ENCODE assay signal across 8 mouse cellular contexts in genomic region chr15:26620279-26620678, GRCm38 (mm10).
DNase-seq lines count a peak whose midpoint lies in the region; ATAC-seq lines count a peak whose summit lies in the region.
"Had no signal": no experiment of that assay in that cellular context is flagged by ENCODE, and none has a peak within 500 bp of the region (broad histone marks: within the 10 kb centered on the region; RNA-seq: fewer than 3 reads in every experiment).

No protein-coding gene starts in this region.

- no peaks in the 10 kb centered on the region for H3K36me3 ChIP-seq in embryonic facial prominence, embryonic 14.5 days (ENCODE audit: control insufficient read depth, insufficient read depth, low read length)
- no peaks in the 10 kb centered on the region for H3K36me3 ChIP-seq in hindbrain, embryonic 12.5 days
- H3K36me3 ChIP-seq in neural tube, embryonic 12.5 days, result no peaks in the 10 kb centered on the region
- H3K36me3 ChIP-seq: limb, embryonic 15.5 days had no signal

- intact Hi-C loops in left cerebral cortex, postnatal 25 days (cut with DNase I), result loop anchor here (2.0 to 5.0 kb wide), 2 partner anchors 567 to 615 kb away; no protein-coding TSS in a partner anchor

- no peak overlapping the region for H3K9ac ChIP-seq in embryonic facial prominence, embryonic 14.5 days (ENCODE audit: low read depth, low read length)
- no peak overlapping the region for H3K9ac ChIP-seq in hindbrain, embryonic 12.5 days
- H3K9ac ChIP-seq in neural tube, embryonic 12.5 days, result no peak overlapping the region
- H3K9ac ChIP-seq: limb, embryonic 15.5 days had no signal

- DNase-seq in MN1 (ENCODE audit: low spot score), result peak; percentile 85
- DNase-seq in adrenal gland, adult 8-10 months, result peak; percentile 56
- peak; percentile 86 for DNase-seq in embryonic facial prominence, embryonic 14.5 days (ENCODE audit: low spot score)
- peak; percentile 36 to 40 for DNase-seq in left cerebral cortex, postnatal 25 days (ENCODE audit: low spot score in 2 of 2)

- 0 out of 2 replicates have a peak, but pooled peaks cover 7% of the 10 kb centered on the region for H3K4me1 ChIP-seq in embryonic facial prominence, embryonic 14.5 days (ENCODE audit: control insufficient read depth, insufficient read depth, low read length)
- no peaks in the 10 kb centered on the region for H3K4me1 ChIP-seq in hindbrain, embryonic 12.5 days
- H3K4me1 ChIP-seq in neural tube, embryonic 12.5 days, result no peaks in the 10 kb centered on the region; the same call in 1 of the 2 replicates

- 16% methylated on average over 5 of the region's 5 CpGs for WGBS in embryonic facial prominence, embryonic 14.5 days
- 45% methylated on average over 5 of the region's 5 CpGs for WGBS in hindbrain, embryonic 12.5 days
- 55% methylated on average over 5 of the region's 5 CpGs for whole genome bisulfite sequencing in neural tube, embryonic 12.5 days

- no peak overlapping the region for H3K27ac ChIP-seq in embryonic facial prominence, embryonic 14.5 days (replicated peaks; ENCODE audit: low read depth, low read length)
- no peak overlapping the region for H3K27ac ChIP-seq in hindbrain, embryonic 12.5 days
- H3K27ac ChIP-seq in neural tube, embryonic 12.5 days, result no peak overlapping the region
- H3K27ac ChIP-seq: limb, embryonic 15.5 days had no signal

- H3K9me3 ChIP-seq in embryonic facial prominence, embryonic 14.5 days (ENCODE audit: control insufficient read depth, low read length), result no peaks in the 10 kb centered on the region
- H3K9me3 ChIP-seq in hindbrain, embryonic 12.5 days (replicated peaks), result no peaks in the 10 kb centered on the region
- no peaks in the 10 kb centered on the region for H3K9me3 ChIP-seq in neural tube, embryonic 12.5 days
- H3K9me3 ChIP-seq: limb, embryonic 15.5 days had no signal

- H3K4me2 ChIP-seq in embryonic facial prominence, embryonic 14.5 days (ENCODE audit: low read depth, low read length), result no peak overlapping the region
- H3K4me2 ChIP-seq in hindbrain, embryonic 12.5 days (replicated peaks), result no peak overlapping the region
- H3K4me2 ChIP-seq in neural tube, embryonic 12.5 days (replicated peaks), result no peak overlapping the region
- H3K4me2 ChIP-seq: limb, embryonic 15.5 days had no signal

- ATAC-seq in embryonic facial prominence, embryonic 14.5 days (ENCODE audit: low read depth), result peak; percentile 82
- ATAC-seq in hindbrain, embryonic 12.5 days (ENCODE audit: low FRiP score), result peak; percentile 75
- peak; percentile 67; the same call in 1 of the 2 replicates for ATAC-seq in neural tube, embryonic 12.5 days (ENCODE audit: low FRiP score, low read depth)
- ATAC-seq in granulocyte monocyte progenitor cell, adult 5-6 weeks (replicated peaks; ENCODE audit: poor library complexity, severe bottlenecking), result no peak

- no peaks in the 10 kb centered on the region for H3K27me3 ChIP-seq in embryonic facial prominence, embryonic 14.5 days (replicated peaks; ENCODE audit: control insufficient read depth, insufficient read depth, low read length)
- H3K27me3 ChIP-seq in hindbrain, embryonic 12.5 days, result no peaks in the 10 kb centered on the region
- no peaks in the 10 kb centered on the region for H3K27me3 ChIP-seq in neural tube, embryonic 12.5 days (replicated peaks)
- H3K27me3 ChIP-seq: limb, embryonic 15.5 days had no signal

- no peak overlapping the region for H3K4me3 ChIP-seq in embryonic facial prominence, embryonic 14.5 days (ENCODE audit: low read depth, low read length)
- no peak overlapping the region for H3K4me3 ChIP-seq in hindbrain, embryonic 12.5 days
- H3K4me3 ChIP-seq in neural tube, embryonic 12.5 days, result no peak overlapping the region
- H3K4me3 ChIP-seq: limb, embryonic 15.5 days had no signal
